Mouse (Mus musculus) neutrophil, adult 83 days (primary cell): ENCODE data around the gene Gm45623. TPM values are rescaled to one million over a fixed set of nuclear protein-coding genes. Genes with fewer than 3 reads are reported as not detected.

Source experiments
- total RNA-seq, 2 experiments: library from RNA; stranded (reverse); gene quantifications; one replicate each; pipeline ENCODE4 v1.2.4; 2023

Gene Gm45623
- not detected for total RNA-seq

DNA sequence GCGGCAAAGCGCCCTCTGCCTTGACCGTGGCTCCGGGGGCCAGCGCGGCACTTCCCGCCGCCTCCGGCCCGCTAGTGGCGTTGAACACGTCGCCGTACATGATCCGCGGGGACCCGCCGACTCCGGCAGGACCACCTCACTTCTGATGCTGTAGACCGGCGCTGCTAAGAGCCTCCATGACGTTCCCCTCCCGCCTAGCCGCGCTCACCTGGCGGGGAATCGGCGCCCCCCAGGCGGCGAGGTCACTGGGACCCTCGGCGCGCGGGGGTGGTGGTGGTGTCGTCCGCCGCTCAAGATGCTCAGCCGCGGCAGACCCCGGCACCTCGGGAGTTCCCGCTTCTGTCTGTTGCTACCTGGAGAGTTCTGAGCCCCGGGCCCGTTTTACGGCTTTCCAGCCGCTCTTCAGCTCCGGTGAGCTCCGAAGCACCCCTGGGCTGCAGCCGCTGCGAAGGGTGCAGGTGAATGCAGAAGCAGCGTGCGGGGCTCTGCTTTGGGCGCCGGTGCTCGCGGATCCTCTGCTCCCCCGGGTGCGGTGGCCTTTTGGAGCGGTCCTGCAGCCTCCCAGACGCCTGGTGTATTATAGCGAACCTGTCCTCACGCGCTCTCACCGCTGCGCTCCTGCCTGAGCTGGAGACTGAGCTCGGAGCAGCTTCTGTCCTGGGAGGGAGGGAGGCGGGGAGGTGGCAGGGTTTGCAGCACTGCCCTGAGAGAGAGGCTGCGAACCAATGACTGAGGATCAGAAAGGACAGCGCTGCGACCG, at the start of gene Gm45623:
TSS of gene Gm45623 (minus strand) at position 636 of the 760 bp plus-strand sequence.

GRCm38 (mm10) chr13:56702469-56703221, 51.0 kb downstream of the Gm45623 start, which contains the start of gene Smad5:
Smad5 (plus strand) TSS chr13:56703010.

Other genes with a start within 250 kb of the Gm45623 start
- under 1 TPM in 1 of 2 experiments, not detected in 1; 0.40 TPM for gene Fbxl21, start 231.4 kb downstream of the Gm45623 start, total RNA-seq
- gene Lect2, start 205.3 kb downstream of the Gm45623 start, total RNA-seq = not detected
- 100 to 1,000 TPM; 354 to 422 TPM for gene Tgfbi, start 144.3 kb downstream of the Gm45623 start, total RNA-seq
- gene Smad5, start 50.8 kb downstream of the Gm45623 start, total RNA-seq = 10 to 100 TPM; 10.0 to 10.4 TPM
- not detected for gene Trpc7, start 142.2 kb upstream of the Gm45623 start, total RNA-seq